Mouse (Mus musculus): ENCODE data around the gene Emid1.

Emid1 gene

GRCm38 (mm10) chr11:5063561-5064281, 88.3 kb downstream of the Emid1 start:
- no peak for DNase-seq (ENCODE audit: low spot score)

DNA sequence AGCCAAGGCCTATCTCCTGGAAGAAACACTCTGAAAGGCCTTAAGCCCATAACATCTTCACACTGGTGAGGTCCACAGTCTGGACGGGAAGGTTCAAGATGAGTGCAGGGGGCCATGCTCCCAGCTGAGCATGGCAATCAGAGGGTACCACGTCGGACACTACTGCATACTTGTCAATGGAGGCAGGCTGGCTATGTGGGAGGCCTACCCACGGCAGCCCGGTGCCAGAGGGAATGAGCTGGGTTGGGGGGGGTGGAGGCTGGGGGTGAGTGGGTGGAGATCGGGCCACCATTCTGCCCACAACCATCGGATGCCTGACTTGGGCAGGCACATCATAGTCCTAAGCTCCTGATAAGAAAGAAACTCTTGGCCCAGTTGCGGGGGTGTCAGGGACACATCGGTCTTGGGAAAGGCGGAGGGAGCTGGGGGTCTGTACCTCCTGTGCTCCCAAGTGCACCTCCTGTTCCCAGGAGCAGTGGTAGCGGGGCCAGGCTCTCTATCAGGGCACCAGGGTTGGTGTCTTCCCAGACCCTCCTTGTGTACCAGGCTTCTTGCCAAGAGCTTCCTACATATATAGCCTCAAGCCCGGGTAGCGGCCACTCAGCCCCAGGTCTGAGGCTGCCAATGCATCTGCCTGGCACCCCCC, 89.1 kb downstream of the Emid1 start:
- DNase-seq (ENCODE audit: low spot score) = no peak

- no peak for DNase-seq (ENCODE audit: low spot score)
These were observed 89.7 kb downstream of the Emid1 start for GRCm38 (mm10) chr11:5062326-5062725.

DNA sequence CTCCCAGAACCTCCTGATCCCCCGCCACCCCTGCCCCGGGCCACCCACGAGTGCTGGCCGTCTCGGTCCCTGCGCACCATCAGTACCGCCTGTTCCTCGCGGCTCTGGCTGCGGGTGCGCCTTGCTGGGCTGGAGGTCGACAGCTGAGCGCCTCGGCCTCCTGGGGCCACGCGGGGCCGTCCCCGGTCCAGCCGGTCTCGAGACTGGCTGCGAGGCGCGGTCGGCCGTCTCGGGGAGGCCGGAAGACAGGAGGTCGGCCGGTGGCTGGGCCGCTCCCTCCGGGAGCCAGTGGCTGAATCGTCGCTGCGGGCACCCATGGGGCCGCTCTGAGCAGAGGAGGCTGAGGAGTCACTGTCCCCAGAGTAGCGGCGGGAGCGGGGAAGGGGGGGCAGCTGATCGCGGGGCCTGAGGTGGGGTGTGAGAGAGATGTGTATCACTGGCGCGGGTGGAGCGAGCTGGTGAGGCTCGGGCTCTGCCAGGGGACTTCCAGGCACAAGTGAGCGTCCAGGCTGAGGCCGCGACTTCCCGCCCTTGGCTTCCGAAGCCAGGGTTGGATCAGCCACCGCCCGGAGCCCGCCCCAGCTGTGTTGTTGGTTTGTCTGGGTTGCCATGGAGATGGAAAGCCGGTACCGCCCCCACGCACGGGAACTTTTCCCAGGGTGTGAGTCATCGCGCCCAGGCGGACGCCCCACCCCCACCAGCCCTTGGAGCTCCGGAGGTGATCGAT, 90.5 kb downstream of the Emid1 start:
- peak; percentile 81 for DNase-seq (ENCODE audit: low spot score)

DNA sequence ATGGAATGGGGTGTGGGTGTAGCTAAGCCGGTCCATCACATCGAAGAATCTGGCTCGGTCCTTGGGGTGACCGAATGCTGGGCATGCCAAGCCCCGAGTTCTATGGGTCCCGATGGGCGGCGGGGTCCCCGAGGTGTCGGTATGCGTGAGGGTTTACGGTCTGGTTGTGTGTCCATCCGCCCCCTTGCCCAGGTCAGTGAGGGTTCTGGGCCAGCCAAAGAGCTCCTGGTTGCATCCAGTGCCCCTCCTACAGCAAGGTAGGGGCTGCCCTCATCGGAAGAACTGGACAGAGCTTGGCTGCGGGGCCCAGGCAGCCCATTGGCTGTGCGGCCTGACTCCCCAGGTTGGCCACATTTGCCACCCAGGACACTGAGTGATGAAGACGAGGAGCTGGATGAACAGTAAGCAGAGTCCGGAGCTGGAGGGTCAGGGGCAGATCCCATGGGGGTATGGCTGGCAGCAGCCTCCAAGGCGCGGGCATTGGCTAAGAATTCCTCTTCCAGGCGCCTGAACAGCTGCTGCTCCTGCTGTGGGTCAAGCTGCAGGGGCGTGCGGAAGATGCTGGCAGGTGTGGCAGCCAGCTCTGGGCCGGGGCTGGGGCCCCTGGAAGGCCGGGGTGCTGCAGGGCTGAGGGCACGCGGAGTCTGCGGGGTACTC, 91.2 kb downstream of the Emid1 start:
- no peak for DNase-seq (ENCODE audit: low spot score)

- no peak for DNase-seq (ENCODE audit: low spot score)
These were observed 92.3 kb downstream of the Emid1 start for GRCm38 (mm10) chr11:5059704-5060156.

DNA sequence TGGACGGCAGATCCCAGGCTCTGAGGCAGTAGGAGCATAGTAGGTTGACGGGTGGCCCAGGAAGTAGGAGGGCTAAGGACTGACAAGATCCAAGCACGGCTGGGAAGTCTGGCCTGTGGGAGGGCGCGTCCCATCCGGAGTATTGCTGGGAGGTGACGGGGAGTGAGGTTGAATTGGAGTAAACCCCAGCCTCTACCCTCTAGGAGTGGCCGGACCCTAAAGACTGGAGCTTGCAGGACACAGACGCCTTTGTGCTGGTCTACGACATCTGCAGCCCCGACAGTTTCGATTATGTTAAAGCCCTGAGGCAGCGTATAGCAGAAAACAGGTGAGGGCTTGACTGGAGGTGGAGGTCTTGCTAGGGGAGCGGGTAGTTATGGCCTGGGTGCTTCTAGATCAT, 92.8 kb downstream of the Emid1 start:
- no peak for DNase-seq (ENCODE audit: low spot score)

GRCm38 (mm10) chr11:5058783-5059182, 93.3 kb downstream of the Emid1 start:
- no peak for DNase-seq (ENCODE audit: low spot score)

- no peak for DNase-seq (ENCODE audit: low spot score)
These were observed 94.0 kb downstream of the Emid1 start, which contains the start of gene Rasl10a for GRCm38 (mm10) chr11:5057856-5058641. Gene Rasl10a, plus strand, starts transcription at chr11:5058128.

- no peak for DNase-seq (ENCODE audit: low spot score)
These were observed 94.6 kb downstream of the Emid1 start for GRCm38 (mm10) chr11:5057541-5057855.

- no peak for DNase-seq (ENCODE audit: low spot score)
These were observed 95.0 kb downstream of the Emid1 start for GRCm38 (mm10) chr11:5057064-5057463.
